Mouse (Mus musculus) cerebellum, adult 2 months (tissue): ENCODE measurements at regions not wholly inside any gene's neighbourhood (a gene's known extent, or its start where the extent isn't known, plus 50 kb on each side); places are given as distances from the start of the nearest gene placed in this dataset.

ENCODE experiments used
- DNase-seq, 2 experiments: peaks; one replicate each; pipeline ENCODE4 v3.0.0; 2021
- H3K27ac ChIP-seq: fragments of 200-500 bp; 2 replicates; pipeline ENCODE4 v1.5.1; 2012; ENCODE audit warnings: low read length, control low read depth, inconsistent platforms; ENCODE audit not compliant: insufficient read depth
- H3K27me3 ChIP-seq: fragments of 200-500 bp; 2 replicates; pipeline ENCODE4 v1.6.1; 2012; ENCODE audit warnings: inconsistent platforms, mild to moderate bottlenecking, low read length, moderate library complexity; ENCODE audit not compliant: control insufficient read depth, insufficient read depth
- H3K4me1 ChIP-seq: fragments of 200-500 bp; 2 replicates; pipeline ENCODE4 v1.6.1; 2011; ENCODE audit warnings: low read length; ENCODE audit not compliant: control insufficient read depth, insufficient read depth
- H3K4me3 ChIP-seq: fragments of 200-500 bp; replicated peaks from 2 replicates; pipeline ENCODE3; 2011; ENCODE audit warnings: mild to moderate bottlenecking, low read depth, low read length, control low read depth; ENCODE audit not compliant: insufficient read depth
- CTCF ChIP-seq: fragments of 200-500 bp; IDR thresholded peaks from 2 replicates; pipeline ENCODE4 v1.5.1; 2011; ENCODE audit warnings: low read depth, mild to moderate bottlenecking, control low read depth, low read length, moderate library complexity, borderline replicate concordance; ENCODE audit not compliant: insufficient read depth
- POLR2A ChIP-seq: fragments of 200-500 bp; IDR thresholded peaks from 2 replicates; pipeline ENCODE4 v1.6.1; 2011; ENCODE audit warnings: low read length, control low read depth, borderline replicate concordance; ENCODE audit not compliant: insufficient read depth
- WGBS: fragments of 180-500 bp; shearing (Covaris S2); methylation state at CpG from one replicate; pipeline ENCODE4 v1.1.7; 2018; 5-methylcytosine and 5-hydroxymethylcytosine counted together

DNA sequence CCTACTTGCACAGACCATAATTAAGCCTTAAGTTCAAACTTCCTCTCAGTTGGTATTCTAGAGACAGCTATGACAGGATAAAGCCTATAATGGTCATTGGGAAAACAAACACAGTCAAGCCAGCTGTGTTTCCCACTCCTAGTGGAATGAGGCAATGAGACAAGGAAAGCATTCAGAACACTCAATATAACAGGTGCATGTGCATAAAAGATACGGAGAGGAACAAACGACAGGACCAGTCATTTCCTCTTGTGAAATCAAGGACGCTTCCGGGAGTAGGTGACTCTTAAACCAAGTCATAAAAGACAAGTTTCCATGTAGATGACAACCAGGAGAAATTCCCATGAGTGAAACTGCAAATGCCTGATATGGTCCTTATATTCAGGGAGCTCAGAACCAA is 232.1 kb upstream of the Gm26657 start:
- Histone ChIP-seq H3K27ac (no peak overlapping the region), H3K27me3 (no peaks in the 10 kb centered on the region), H3K4me1 (no peaks in the 10 kb centered on the region), H3K4me3 (no peak overlapping the region)
- TF ChIP-seq POLR2A, result no peak
- no peak for TF ChIP-seq CTCF
- DNase-seq, result no peak
- WGBS, result 97% methylated on average over 4 of the region's 4 CpGs

DNA sequence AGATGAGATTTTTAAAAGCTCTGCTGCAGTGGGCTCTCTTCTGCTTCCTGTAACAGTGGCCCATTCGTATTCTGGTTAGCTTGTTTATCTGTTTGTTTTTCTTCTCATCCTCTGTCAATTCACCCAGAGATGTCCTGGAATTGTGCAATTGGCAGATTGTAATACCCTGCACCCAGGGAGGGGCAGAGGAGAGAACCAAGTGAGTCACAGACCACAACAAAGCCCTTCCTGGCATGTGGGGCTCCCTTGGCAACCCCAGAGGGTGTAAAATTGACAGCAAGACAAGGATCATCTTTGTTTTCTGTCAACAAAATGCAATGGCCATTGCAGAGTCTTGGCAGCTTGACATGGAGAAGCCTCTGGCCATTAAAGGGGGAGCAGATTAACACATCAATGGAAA is 233.1 kb upstream of the Gm26657 start:
- H3K27ac ChIP-seq, result no peak overlapping the region
- no peaks in the 10 kb centered on the region for H3K27me3 ChIP-seq
- no peaks in the 10 kb centered on the region for H3K4me1 ChIP-seq
- H3K4me3 ChIP-seq, result no peak overlapping the region
- WGBS, result 33% methylated on average over 1 of the region's 1 CpGs
- no peak for TF ChIP-seq POLR2A
- no peak for TF ChIP-seq CTCF
- peak; percentile 6 to 25 for DNase-seq

DNA sequence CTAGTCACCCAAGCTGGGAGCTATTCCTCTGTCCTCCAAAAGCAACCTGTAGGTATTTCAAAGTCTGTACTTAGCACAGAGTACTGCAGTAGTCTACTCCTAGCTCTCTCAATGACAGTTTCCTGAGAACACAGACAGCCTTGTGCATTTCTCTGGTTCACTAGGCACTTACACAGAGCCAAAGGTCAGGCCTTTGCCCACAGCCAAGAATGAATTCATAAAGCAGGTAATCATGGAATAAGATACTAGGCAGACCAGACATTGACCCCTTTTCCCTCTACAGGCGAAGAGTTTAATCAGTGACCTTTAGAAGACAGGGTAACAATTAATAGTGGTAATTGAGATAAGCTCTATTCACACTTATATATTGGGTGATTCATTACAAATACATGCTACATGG is 233.8 kb upstream of the Gm26657 start:
- WGBS, result 78% methylated on average over 1 of the region's 1 CpGs
- Histone ChIP-seq H3K27me3 (no peaks in the 10 kb centered on the region), H3K4me1 (no peaks in the 10 kb centered on the region), H3K27ac (no peak overlapping the region), H3K4me3 (no peak overlapping the region)
- TF ChIP-seq CTCF, result no peak
- TF ChIP-seq POLR2A, result no peak
- DNase-seq, result no peak

DNA sequence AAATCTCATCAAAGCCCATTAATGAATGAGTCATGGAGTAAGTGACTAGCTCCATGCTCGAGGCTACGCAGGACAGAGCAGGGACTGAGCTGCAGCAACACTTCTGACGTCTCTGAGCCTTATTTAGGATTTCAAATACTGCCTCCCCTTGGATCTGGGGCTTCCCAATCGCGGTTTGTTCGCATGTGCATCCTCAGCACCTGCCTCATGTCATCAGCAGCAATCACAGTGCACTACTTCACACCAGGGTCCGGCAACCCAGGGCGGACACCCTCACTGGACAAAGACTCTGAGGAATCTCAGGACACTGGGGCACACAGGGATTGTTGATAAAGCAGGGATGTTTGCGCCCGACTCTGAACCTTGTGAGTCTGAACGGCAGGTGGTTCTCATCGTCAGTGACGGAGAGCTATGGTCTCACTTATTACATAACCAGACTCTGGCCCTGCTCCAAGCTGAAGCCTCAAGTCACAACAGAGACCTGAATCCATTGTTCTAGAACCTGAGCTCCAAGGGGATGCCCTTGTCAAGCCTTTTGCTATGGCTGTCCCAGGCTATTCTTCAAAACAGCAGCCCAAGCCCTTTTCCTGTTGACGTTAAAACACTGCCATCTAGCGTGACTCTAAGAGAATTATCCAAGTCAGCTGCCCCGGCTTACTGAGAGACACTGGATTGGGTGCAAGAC is 247.2 kb upstream of the Gm26657 start:
- TF ChIP-seq POLR2A, result no peak
- peak; percentile 63 for TF ChIP-seq CTCF
- Histone ChIP-seq H3K4me1 (no peaks in the 10 kb centered on the region), H3K27me3 (no peaks in the 10 kb centered on the region), H3K27ac (no peak overlapping the region), H3K4me3 (no peak overlapping the region)
- peak; percentile 49 to 60 for DNase-seq
- 23% methylated on average over 16 of the region's 16 CpGs for WGBS

DNA sequence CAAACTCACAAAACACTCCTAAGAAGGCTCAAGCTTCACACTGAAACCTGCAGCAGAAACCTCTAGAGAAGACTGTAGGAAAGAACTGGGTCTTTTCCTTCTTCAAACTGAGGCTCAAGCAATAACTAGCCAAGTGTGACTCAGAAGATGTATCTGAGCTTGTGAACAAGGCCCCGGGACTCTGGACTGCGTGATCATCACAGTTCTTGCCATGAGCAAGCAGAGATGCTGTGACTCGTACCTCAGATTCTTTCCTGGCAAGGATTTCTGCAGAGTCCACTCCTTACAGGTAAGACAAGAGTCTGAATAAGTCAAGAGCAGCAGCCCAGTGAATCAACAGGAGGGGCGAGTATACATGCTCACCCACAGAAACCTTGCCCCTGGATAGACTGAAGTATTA is 250.5 kb upstream of the Gm26657 start:
- TF ChIP-seq CTCF (no peak), POLR2A (no peak)
- WGBS, result 94% methylated on average over 4 of the region's 4 CpGs
- Histone ChIP-seq H3K27me3 (no peaks in the 10 kb centered on the region; the same call in 1 of the 2 replicates), H3K4me1 (no peaks in the 10 kb centered on the region), H3K27ac (no peak overlapping the region), H3K4me3 (no peak overlapping the region)
- DNase-seq, result no peak

GRCm38 (mm10) chr4:56483708-56484107 is 256.2 kb upstream of the Gm26657 start:
- WGBS, result 67% methylated on average over 8 of the region's 8 CpGs
- Histone ChIP-seq H3K27me3 (no peaks in the 10 kb centered on the region; the same call in 1 of the 2 replicates), H3K4me3 (no peak overlapping the region), H3K27ac (no peak overlapping the region), H3K4me1 (no peaks in the 10 kb centered on the region)
- no peak for DNase-seq
- TF ChIP-seq POLR2A (no peak), CTCF (no peak)

- TF ChIP-seq CTCF (no peak), POLR2A (no peak)
- Histone ChIP-seq H3K27me3 (no peaks in the 10 kb centered on the region), H3K4me1 (no peaks in the 10 kb centered on the region), H3K27ac (no peak overlapping the region), H3K4me3 (no peak overlapping the region)
- 97% methylated on average over 4 of the region's 4 CpGs for WGBS
- no peak for DNase-seq
Observed at GRCm38 (mm10) chr4:56456788-56457187, 283.1 kb upstream of the Gm26657 start.

DNA sequence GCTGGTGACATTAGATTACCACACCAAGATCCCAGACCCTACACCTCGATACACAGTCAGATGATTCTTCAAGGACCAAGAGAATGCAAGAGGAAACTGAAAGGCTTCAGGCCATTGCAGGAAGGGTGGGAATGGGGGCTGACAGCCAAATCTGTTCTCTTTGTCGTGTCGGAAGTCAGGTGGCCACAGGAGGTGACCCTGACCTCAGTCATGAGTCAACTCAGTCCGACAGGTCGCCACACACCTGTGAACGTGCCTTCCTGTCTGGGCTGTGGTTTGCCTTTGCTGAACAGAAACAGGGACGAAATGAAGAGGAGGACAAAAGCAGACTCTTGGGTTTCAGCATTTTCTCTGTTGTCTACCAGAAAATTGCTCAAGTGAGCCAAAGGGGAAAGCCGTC is 318.3 kb upstream of the Gm26657 start:
- DNase-seq, result no peak
- 78% methylated on average over 8 of the region's 8 CpGs for WGBS
- TF ChIP-seq POLR2A (no peak), CTCF (no peak)
- Histone ChIP-seq H3K4me3 (no peak overlapping the region), H3K27ac (no peak overlapping the region), H3K4me1 (no peaks in the 10 kb centered on the region), H3K27me3 (no peaks in the 10 kb centered on the region)
